Comparison of ENCODE assay signal across 20 mouse cellular contexts in genomic region chr16:47568051-47568450, GRCm38 (mm10).
DNase-seq lines count a peak whose midpoint lies in the region; TF ChIP-seq lines count a peak whose summit lies in the region.
"Had no signal": no experiment of that assay in that cellular context is flagged by ENCODE, and none has a peak within 500 bp of the region (broad histone marks: within the 10 kb centered on the region; RNA-seq: fewer than 3 reads in every experiment).

No protein-coding gene starts in this region.

- 99% methylated on average over 2 of the region's 2 CpGs for WGBS in thymus, adult 2 months

- no peak overlapping the region for H3K4me3 ChIP-seq in thymus, adult 2 months (ENCODE audit: control insufficient read depth, insufficient read depth, low read length)

- H3K4me1 ChIP-seq in thymus, adult 2 months (replicated peaks; ENCODE audit: control insufficient read depth, insufficient read depth, low read length), result no peaks in the 10 kb centered on the region

- DNase-seq in cerebellum, postnatal 10 days, result peak; percentile 51 to 73
- no peak for DNase-seq in cerebellum, adult 11 months
- DNase-seq in cerebellum, postnatal 14 days, result peak; percentile 30 to 67
- no peak for DNase-seq in cerebellum, adult 9-11 months
- peak; percentile 10 to 15 for DNase-seq in cerebellum, postnatal 25 days
- no peak for DNase-seq in cerebellum, adult 9-10 months
- DNase-seq in brain, adult 2 months (ENCODE audit: low read depth, low spot score), result peak; percentile 2
- no peak for DNase-seq in thymus, adult 2 months
- DNase-seq: adrenal gland, adult 2 months; adrenal gland, adult 8-10 months; adrenal gland, postnatal 10 days; adrenal gland, postnatal 14 days; adrenal gland, postnatal 25 days; adrenal gland, postnatal 36 days; B cell, adult 2 months; cerebellum, adult 11-12 months; cerebellum, adult 18-20 months had no signal

- no peaks in the 10 kb centered on the region for H3K27me3 ChIP-seq in thymus, adult 2 months (ENCODE audit: control insufficient read depth, insufficient read depth, low read length)
- H3K27me3 ChIP-seq: CH12.LX, Patski had no signal

- H3K27ac ChIP-seq in thymus, adult 2 months (ENCODE audit: control insufficient read depth, insufficient read depth, low read length), result no peak overlapping the region

- TF ChIP-seq CTCF in thymus, adult 2 months (IDR thresholded peaks at IDR 0.05; ENCODE audit: borderline replicate concordance, control insufficient read depth, extremely low read depth, insufficient read depth, low read length, poor library complexity), result no peak

- TF ChIP-seq POLR2A in thymus, adult 2 months (IDR thresholded peaks at IDR 0.05; ENCODE audit: control insufficient read depth, extremely low read depth, insufficient read depth, low read length, poor library complexity), result no peak

- no peaks in the 10 kb centered on the region for H3K36me3 ChIP-seq in thymus, adult 2 months (ENCODE audit: control insufficient read depth, insufficient read depth, low read length)
- H3K36me3 ChIP-seq: G1E had no signal

Comparison
In these comparisons a context has a peak if more than half of its experiments do, and no peak if none do; other contexts are left out.
1. DNase-seq: peak in cerebellum, postnatal 10 days (2 of 2), cerebellum, postnatal 14 days (2 of 2), cerebellum, postnatal 25 days (2 of 2) and brain, adult 2 months (single experiment); none in cerebellum, adult 11 months (single experiment), cerebellum, adult 9-11 months (single experiment), cerebellum, adult 9-10 months (single experiment) and thymus, adult 2 months (single experiment).